Mouse (Mus musculus) myocyte (in vitro differentiated cells): ENCODE measurements around the gene Mtx1.
"Not testable (repeated sequence)": the region's sequence is repeated elsewhere in the genome, so short reads cannot be mapped to it uniquely, and the experiment has no call there.

Experiments used
- MAX ChIP-seq: IDR thresholded peaks from one replicate; pipeline ENCODE4 v1.6.1; 2011; ENCODE audit warnings: low read depth, mild to moderate bottlenecking, control low read depth
- MYOD1 ChIP-seq, 3 experiments: IDR thresholded peaks; one replicate each; pipeline ENCODE4 v1.6.1; 2011; ENCODE audit warnings: control low read depth in 2 of 3, low read depth in 2 of 3, mild to moderate bottlenecking in 2 of 3, moderate library complexity in 1 of 3; ENCODE audit not compliant: insufficient read length in 2 of 3, control insufficient read depth in 1 of 3
- POLR2A ChIP-seq: IDR thresholded peaks from one replicate; pipeline ENCODE4 v1.6.1; 2011; ENCODE audit warnings: low read depth, mild to moderate bottlenecking, control low read depth, moderate library complexity; ENCODE audit not compliant: insufficient read length
- POLR2AphosphoS2 ChIP-seq: IDR thresholded peaks from one replicate; pipeline ENCODE4 v1.6.1; 2011; ENCODE audit warnings: low read depth, control low read depth; ENCODE audit not compliant: insufficient read length
- TCF12 ChIP-seq: IDR thresholded peaks from one replicate; pipeline ENCODE4 v1.6.1; 2011; ENCODE audit warnings: mild to moderate bottlenecking, control low read depth; ENCODE audit not compliant: poor library complexity, insufficient read depth, severe bottlenecking
- USF1 ChIP-seq: IDR thresholded peaks from one replicate; pipeline ENCODE4 v1.6.1; 2011; ENCODE audit warnings: low read depth, mild to moderate bottlenecking, control low read depth, moderate library complexity

DNA sequence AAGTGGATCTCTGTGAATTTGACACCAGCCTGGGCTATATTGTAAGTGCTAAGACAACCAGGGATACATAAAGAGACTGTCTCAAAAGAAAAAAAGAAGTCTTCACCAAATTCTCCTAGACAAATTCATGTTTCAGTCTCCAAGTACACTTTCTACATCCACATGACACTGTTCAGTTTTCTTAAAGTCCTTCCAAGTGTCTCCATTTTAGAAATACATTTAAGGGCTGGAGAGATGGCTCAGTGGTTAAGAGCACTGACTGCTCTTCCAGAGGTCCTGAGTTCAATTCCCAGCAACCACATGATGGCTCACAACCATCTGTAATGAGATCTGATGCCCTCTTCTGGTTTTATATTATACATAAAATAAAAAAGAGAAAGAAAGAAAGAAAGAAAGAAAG, 65.7 kb downstream of the Mtx1 start:
- TF ChIP-seq POLR2A; TCF12; POLR2AphosphoS2; MYOD1 (IDR thresholded peaks at IDR 0.05; ENCODE audit: control insufficient read depth in 1 of 3, insufficient read length in 2 of 3, low read depth in 2 of 3); USF1; MAX: not testable (repeated sequence)
